In genomic region chr9:70263735-70264134, GRCm38 (mm10) we compare ENCODE assay signal across 10 mouse cellular contexts. TPM values are rescaled to one million over a fixed set of nuclear protein-coding genes. Genes with fewer than 3 reads are reported as not detected.
DNase-seq lines count a peak whose midpoint lies in the region; ATAC-seq lines count a peak whose summit lies in the region.
"Had no signal": no experiment of that assay in that cellular context is flagged by ENCODE, and none has a peak within 500 bp of the region (broad histone marks: within the 10 kb centered on the region; RNA-seq: fewer than 3 reads in every experiment).

No protein-coding gene starts in this region.

- no peaks in the 10 kb centered on the region for H3K36me3 ChIP-seq in hindbrain, embryonic 10.5 days
- no peaks in the 10 kb centered on the region for H3K36me3 ChIP-seq in hindbrain, embryonic 13.5 days
- no peaks in the 10 kb centered on the region for H3K36me3 ChIP-seq in embryonic facial prominence, embryonic 12.5 days
- no peaks in the 10 kb centered on the region for H3K36me3 ChIP-seq in heart, embryonic 15.5 days
- no peaks in the 10 kb centered on the region for H3K36me3 ChIP-seq in limb, embryonic 10.5 days
- H3K36me3 ChIP-seq: neural tube, embryonic 13.5 days had no signal

- H3K4me3 ChIP-seq in hindbrain, embryonic 10.5 days: no peak overlapping the region
- no peak overlapping the region for H3K4me3 ChIP-seq in hindbrain, embryonic 13.5 days
- H3K4me3 ChIP-seq in embryonic facial prominence, embryonic 12.5 days: no peak overlapping the region
- peak overlapping the region; percentile 12; the same call in 1 of the 2 replicates for H3K4me3 ChIP-seq in heart, embryonic 15.5 days
- no peak overlapping the region for H3K4me3 ChIP-seq in limb, embryonic 10.5 days
- H3K4me3 ChIP-seq: neural tube, embryonic 13.5 days had no signal

- ATAC-seq in hindbrain, embryonic 13.5 days (ENCODE audit: low FRiP score): no peak
- ATAC-seq in embryonic facial prominence, embryonic 12.5 days (ENCODE audit: insufficient number of reproducible peaks, insufficient read depth, low FRiP score, low TSS enrichment): no peak
- 0 out of 2 replicates have a peak, but pooled peaks have one; percentile 27 for ATAC-seq in heart, embryonic 15.5 days (replicated peaks; ENCODE audit: insufficient number of reproducible peaks, insufficient read depth, low FRiP score, low read depth)

- WGBS in hindbrain, embryonic 10.5 days: 47% methylated on average over 7 of the region's 7 CpGs
- 56% methylated on average over 7 of the region's 7 CpGs for WGBS in hindbrain, embryonic 13.5 days
- 25% methylated on average over 7 of the region's 7 CpGs for WGBS in embryonic facial prominence, embryonic 12.5 days
- WGBS in heart, embryonic 15.5 days: 20% methylated on average over 7 of the region's 7 CpGs
- WGBS in limb, embryonic 10.5 days: 62% methylated on average over 7 of the region's 7 CpGs

- peaks cover 46% of the 10 kb centered on the region for H3K4me1 ChIP-seq in hindbrain, embryonic 10.5 days (replicated peaks)
- peaks cover 23% of the 10 kb centered on the region for H3K4me1 ChIP-seq in hindbrain, embryonic 13.5 days (replicated peaks)
- H3K4me1 ChIP-seq in embryonic facial prominence, embryonic 12.5 days: peaks cover 36% of the 10 kb centered on the region
- H3K4me1 ChIP-seq in heart, embryonic 15.5 days (replicated peaks): peaks cover 35% of the 10 kb centered on the region
- H3K4me1 ChIP-seq in limb, embryonic 10.5 days: peaks cover 43% of the 10 kb centered on the region

- H3K27ac ChIP-seq in hindbrain, embryonic 10.5 days: peak overlapping the region; percentile 56; the same call in 1 of the 2 replicates
- H3K27ac ChIP-seq in hindbrain, embryonic 13.5 days: no peak overlapping the region
- H3K27ac ChIP-seq in embryonic facial prominence, embryonic 12.5 days: no peak overlapping the region
- H3K27ac ChIP-seq in heart, embryonic 15.5 days: peak overlapping the region; percentile 72
- H3K27ac ChIP-seq in limb, embryonic 10.5 days: peak overlapping the region; percentile 53; the same call in 1 of the 2 replicates
- H3K27ac ChIP-seq: neural tube, embryonic 13.5 days had no signal

- no peak overlapping the region for H3K4me2 ChIP-seq in hindbrain, embryonic 13.5 days
- peak overlapping the region; percentile 5; the same call in 1 of the 2 replicates for H3K4me2 ChIP-seq in embryonic facial prominence, embryonic 12.5 days (replicated peaks)
- H3K4me2 ChIP-seq in heart, embryonic 15.5 days: peak overlapping the region; percentile 54
- H3K4me2 ChIP-seq: neural tube, embryonic 13.5 days had no signal

- H3K9me3 ChIP-seq in hindbrain, embryonic 10.5 days: no peaks in the 10 kb centered on the region
- no peaks in the 10 kb centered on the region for H3K9me3 ChIP-seq in hindbrain, embryonic 13.5 days
- H3K9me3 ChIP-seq in embryonic facial prominence, embryonic 12.5 days: no peaks in the 10 kb centered on the region
- H3K9me3 ChIP-seq in heart, embryonic 15.5 days (replicated peaks): no peaks in the 10 kb centered on the region
- no peaks in the 10 kb centered on the region for H3K9me3 ChIP-seq in limb, embryonic 10.5 days (replicated peaks)
- H3K9me3 ChIP-seq: neural tube, embryonic 13.5 days had no signal

- H3K27me3 ChIP-seq in hindbrain, embryonic 10.5 days (ENCODE audit: insufficient read depth, poor library complexity, severe bottlenecking): no peaks in the 10 kb centered on the region
- no peaks in the 10 kb centered on the region for H3K27me3 ChIP-seq in hindbrain, embryonic 13.5 days
- no peaks in the 10 kb centered on the region for H3K27me3 ChIP-seq in embryonic facial prominence, embryonic 12.5 days
- no peaks in the 10 kb centered on the region for H3K27me3 ChIP-seq in heart, embryonic 15.5 days
- H3K27me3 ChIP-seq in limb, embryonic 10.5 days (ENCODE audit: low read depth, poor library complexity, severe bottlenecking): no peaks in the 10 kb centered on the region
- H3K27me3 ChIP-seq: neural tube, embryonic 13.5 days had no signal

- H3K9ac ChIP-seq in hindbrain, embryonic 13.5 days: no peak overlapping the region
- H3K9ac ChIP-seq in embryonic facial prominence, embryonic 12.5 days: no peak overlapping the region
- H3K9ac ChIP-seq in heart, embryonic 15.5 days: no peak overlapping the region
- H3K9ac ChIP-seq: neural tube, embryonic 13.5 days had no signal

- no peak for DNase-seq in hindbrain, embryonic 10.5 days (ENCODE audit: low spot score)
- DNase-seq in limb, embryonic 10.5 days (ENCODE audit: low spot score): no peak
- no peak for DNase-seq in thymus, postnatal 10 days (ENCODE audit: low spot score in 2 of 2)
- DNase-seq in urinary bladder, postnatal 25 days (ENCODE audit: low spot score): no peak
- DNase-seq in thymus, postnatal 25 days: no peak
- DNase-seq: adrenal gland, postnatal 10 days had no signal

RNA-seq across cellular contexts. Expression of gene Myo1e, which starts 56.6 kb away (rescaled TPM):
- polyA plus RNA-seq in hindbrain, embryonic 10.5 days (2016; fragmentation: Nextera tagmentation; extraction: Ambion mirVana): 12.6 and 15.2 TPM in 2 replicates
- polyA plus RNA-seq in hindbrain, embryonic 13.5 days (2015; fragmentation: Nextera tagmentation; extraction: Ambion mirVana): 8.3 and 9.2 TPM in 2 replicates
- 19.6 and 21.0 TPM in 2 replicates for polyA plus RNA-seq in embryonic facial prominence, embryonic 12.5 days (2016; fragmentation: Nextera tagmentation; extraction: Ambion mirVana)
- 11.8 and 15.2 TPM in 2 replicates for polyA plus RNA-seq in heart, embryonic 15.5 days (2015; fragmentation: Nextera tagmentation; extraction: Ambion mirVana)
- 13.3 and 18.9 TPM in 2 replicates for polyA plus RNA-seq in limb, embryonic 10.5 days (2016; fragmentation: Nextera tagmentation; extraction: Ambion mirVana)

Comparison
In these comparisons a context has a peak if more than half of its experiments do, and no peak if none do; other contexts are left out.
1. H3K27ac ChIP-seq: peak in hindbrain, embryonic 10.5 days (single experiment), heart, embryonic 15.5 days (single experiment) and limb, embryonic 10.5 days (single experiment); none in hindbrain, embryonic 13.5 days (single experiment) and embryonic facial prominence, embryonic 12.5 days (single experiment).